Comparison of ENCODE assay signal across 31 mouse cellular contexts in genomic region chr7:108121416-108121815, GRCm38 (mm10). TPM values are rescaled to one million over a fixed set of nuclear protein-coding genes. Genes with fewer than 3 reads are reported as not detected.
DNase-seq lines count a peak whose midpoint lies in the region; TF ChIP-seq lines count a peak whose summit lies in the region.
"Had no signal": no experiment of that assay in that cellular context is flagged by ENCODE, and none has a peak within 500 bp of the region (broad histone marks: within the 10 kb centered on the region; RNA-seq: fewer than 3 reads in every experiment).

No protein-coding gene starts in this region.

- no peak overlapping the region for H3K4me3 ChIP-seq in ES-Bruce4 (ENCODE audit: low read depth, low read length)
- H3K4me3 ChIP-seq in ES-E14 (ENCODE audit: insufficient read depth in 1 of 2, low read depth in 1 of 2, low read length in 2 of 2, poor library complexity in 1 of 2, severe bottlenecking in 1 of 2): no peak overlapping the region
- H3K4me3 ChIP-seq: embryonic facial prominence, embryonic 13.5 days; embryonic facial prominence, embryonic 15.5 days; erythroblast, embryonic 14.5 days; forebrain, embryonic 10.5 days; forebrain, embryonic 12.5 days had no signal

- TF ChIP-seq CTCF in ES-Bruce4 (IDR thresholded peaks at IDR 0.05; ENCODE audit: low read depth, low read length): no peak

- H3K27ac ChIP-seq in ES-Bruce4 (ENCODE audit: insufficient read depth, low read length): peak overlapping the region; percentile 51; the same call in 1 of the 2 replicates
- peak overlapping the region; percentile 78; the same call in 1 of the 2 replicates for H3K27ac ChIP-seq in ES-E14 (ENCODE audit: insufficient read depth, low read depth, low read length, poor library complexity, severe bottlenecking)
- H3K27ac ChIP-seq: embryonic facial prominence, embryonic 13.5 days; embryonic facial prominence, embryonic 15.5 days; forebrain, embryonic 10.5 days; forebrain, embryonic 12.5 days had no signal

- DNase-seq in ES-E14 (ENCODE audit: low read depth, low spot score) (no peak), ZHBTc4 (ENCODE audit: low read depth, low spot score) (peak; percentile 54)
- DNase-seq in yolk sac, embryonic 10.5 days (ENCODE audit: low spot score): no peak
- no peak for DNase-seq in layer of hippocampus, adult 18-20 months (ENCODE audit: low spot score in 2 of 2)
- DNase-seq: adrenal gland, adult 8-10 months; adrenal gland, postnatal 14 days; adrenal gland, postnatal 36 days; B cell, adult 2 months; cerebellum, adult 11-12 months; cerebellum, adult 8-10 months; cerebellum, adult 9-11 months; cerebellum, postnatal 14 days; cerebellum, postnatal 36 days; embryo, embryonic 11 days had no signal

- H3K9ac ChIP-seq in ES-Bruce4 (ENCODE audit: low read depth, poor library complexity, severe bottlenecking) (no peak overlapping the region), ES-E14 (ENCODE audit: insufficient read depth, low read depth, low read length, poor library complexity, severe bottlenecking) (no peak overlapping the region)
- H3K9ac ChIP-seq: embryonic facial prominence, embryonic 13.5 days; embryonic facial prominence, embryonic 15.5 days; forebrain, embryonic 12.5 days had no signal

- H3K9me3 ChIP-seq in ES-Bruce4 (replicated peaks; ENCODE audit: control insufficient read depth, insufficient read depth, low read length, poor library complexity, severe bottlenecking) (no peaks in the 10 kb centered on the region), ES-E14 (ENCODE audit: control insufficient read depth, insufficient read depth, low read depth, low read length) (no peaks in the 10 kb centered on the region)
- H3K9me3 ChIP-seq: embryonic facial prominence, embryonic 13.5 days; embryonic facial prominence, embryonic 15.5 days; forebrain, embryonic 10.5 days; forebrain, embryonic 12.5 days had no signal

- H3K36me3 ChIP-seq in ES-Bruce4 (ENCODE audit: control insufficient read depth, insufficient read depth, low read length, poor library complexity, severe bottlenecking) (no peaks in the 10 kb centered on the region), ES-E14 (ENCODE audit: control insufficient read depth, insufficient read depth, low read length, poor library complexity, severe bottlenecking) (no peaks in the 10 kb centered on the region)
- H3K36me3 ChIP-seq: embryonic facial prominence, embryonic 13.5 days; embryonic facial prominence, embryonic 15.5 days; forebrain, embryonic 10.5 days; forebrain, embryonic 12.5 days had no signal

- in situ Hi-C loops in ES-E14 (cut with MboI; ENCODE audit: low sequenced_read_pairs in 2 of 2, unreplicated experiment in 2 of 2): no loop called here

- H3K27me3 ChIP-seq in ES-Bruce4 (ENCODE audit: control insufficient read depth, insufficient read depth, low read length, poor library complexity, severe bottlenecking): no peaks in the 10 kb centered on the region
- H3K27me3 ChIP-seq: embryonic facial prominence, embryonic 13.5 days; embryonic facial prominence, embryonic 15.5 days; forebrain, embryonic 12.5 days; Patski had no signal

- peaks cover 2% of the 10 kb centered on the region for H3K4me1 ChIP-seq in ES-Bruce4 (ENCODE audit: control insufficient read depth, insufficient read depth, low read length)
- peaks cover 4% of the 10 kb centered on the region in 2 experiments; a peak in 3 of 4 replicates for H3K4me1 ChIP-seq in ES-E14 (ENCODE audit: control insufficient read depth in 2 of 2, insufficient read depth in 2 of 2, low read length in 2 of 2, poor library complexity in 1 of 2)
- H3K4me1 ChIP-seq: embryonic facial prominence, embryonic 13.5 days; embryonic facial prominence, embryonic 15.5 days; forebrain, embryonic 10.5 days; forebrain, embryonic 12.5 days had no signal

- TF ChIP-seq EP300 in ES-Bruce4 (IDR thresholded peaks at IDR 0.05; ENCODE audit: insufficient read depth, low read depth, low read length): no peak

- TF ChIP-seq POLR2A in ES-Bruce4 (IDR thresholded peaks at IDR 0.05; ENCODE audit: insufficient read depth, low read length): no peak

TF ChIP-seq in ES-E14, 5 proteins besides CTCF, POLR2A, EP300 and RAD21:
- TF ChIP-seq HCFC1 (IDR thresholded peaks at IDR 0.05; ENCODE audit: borderline replicate concordance, insufficient read depth, low read length) (no peak), ZC3H11A (IDR thresholded peaks at IDR 0.05; ENCODE audit: borderline replicate concordance, low read depth, low read length) (no peak), CHD2 (IDR thresholded peaks at IDR 0.05; ENCODE audit: low read depth, low read length) (no peak), MAFK (IDR thresholded peaks at IDR 0.05; ENCODE audit: insufficient read depth, low read depth, low read length) (no peak), ZNF384 (IDR thresholded peaks at IDR 0.05; ENCODE audit: low read depth, low read length) (no peak)
TF ChIP-seq in ES-E14: peak in this region for 0.

RNA-seq across cellular contexts. Expression of gene Olfr484, which starts 5.8 kb away (rescaled TPM):
- not detected in 2 replicates for polyA plus RNA-seq in ES-Bruce4 (2011; ENCODE audit: insufficient read depth, insufficient read length, low read depth, missing spikeins)
- total RNA-seq in ES-E14 (2012; rRNA removed): not detected in 2 replicates
- total RNA-seq in layer of hippocampus, adult 18-20 months (2021): not detected
- total RNA-seq: adrenal gland, adult 18-20 months; adrenal gland, adult 8-10 months; adrenal gland, postnatal 14 days; adrenal gland, postnatal 36 days; CH12.LX; common myeloid progenitor, adult 5-6 weeks; MEL had no signal
- polyA plus RNA-seq: activated CD4-positive, CD25-positive, alpha-beta regulatory T cell, adult 4 months; CD4-positive, CD25-positive, alpha-beta regulatory T cell, adult 4 months; embryonic facial prominence, embryonic 11.5 days; embryonic facial prominence, embryonic 13.5 days; erythroblast, embryonic 14.5 days; forebrain, embryonic 10.5 days; forebrain, embryonic 12.5 days; forebrain, embryonic 14.5 days; forebrain, embryonic 16.5 days; frontal cortex, adult 2 months; Patski had no signal

RNA-seq across cellular contexts. Expression of gene Olfr483, which starts 20.8 kb away (rescaled TPM):
- polyA plus RNA-seq in ES-Bruce4 (2011; ENCODE audit: insufficient read depth, insufficient read length, low read depth, missing spikeins): not detected in 2 replicates
- not detected in 2 replicates for total RNA-seq in ES-E14 (2012; rRNA removed)
- not detected for total RNA-seq in layer of hippocampus, adult 18-20 months (2021)
- total RNA-seq: adrenal gland, adult 18-20 months; adrenal gland, adult 8-10 months; adrenal gland, postnatal 14 days; adrenal gland, postnatal 36 days; CH12.LX; common myeloid progenitor, adult 5-6 weeks; MEL had no signal
- polyA plus RNA-seq: CD4-positive, CD25-positive, alpha-beta regulatory T cell, adult 4 months; embryonic facial prominence, embryonic 13.5 days; erythroblast, embryonic 14.5 days; forebrain, embryonic 10.5 days; forebrain, embryonic 12.5 days; forebrain, embryonic 14.5 days; forebrain, embryonic 16.5 days; frontal cortex, adult 2 months; Patski had no signal

RNA-seq across cellular contexts. Expression of gene Olfr482, which starts 24.0 kb away (rescaled TPM):
- polyA plus RNA-seq in ES-Bruce4 (2011; ENCODE audit: insufficient read depth, insufficient read length, low read depth, missing spikeins): not detected in 2 replicates
- total RNA-seq in ES-E14 (2012; rRNA removed): not detected in 2 replicates
- total RNA-seq in layer of hippocampus, adult 18-20 months (2021): 1 to 10 TPM; 2.1 TPM
- total RNA-seq: MEL had no signal
- polyA plus RNA-seq: activated CD4-positive, CD25-positive, alpha-beta regulatory T cell, adult 4 months; CD4-positive, CD25-positive, alpha-beta regulatory T cell, adult 4 months; embryonic facial prominence, embryonic 11.5 days; embryonic facial prominence, embryonic 13.5 days; embryonic facial prominence, embryonic 15.5 days; erythroblast, embryonic 14.5 days; forebrain, embryonic 10.5 days; forebrain, embryonic 16.5 days had no signal

RNA-seq across cellular contexts. Expression of gene Olfr485, which starts 38.3 kb away (rescaled TPM):
- not detected in 2 replicates for polyA plus RNA-seq in ES-Bruce4 (2011; ENCODE audit: insufficient read depth, insufficient read length, low read depth, missing spikeins)
- total RNA-seq in ES-E14 (2012; rRNA removed): not detected in 2 replicates
- not detected for total RNA-seq in layer of hippocampus, adult 18-20 months (2021)
- total RNA-seq: adrenal gland, adult 18-20 months; adrenal gland, adult 8-10 months; adrenal gland, postnatal 14 days; adrenal gland, postnatal 36 days; CH12.LX; common myeloid progenitor, adult 5-6 weeks; MEL had no signal
- polyA plus RNA-seq: activated CD4-positive, CD25-positive, alpha-beta regulatory T cell, adult 4 months; CD4-positive, CD25-positive, alpha-beta regulatory T cell, adult 4 months; embryonic facial prominence, embryonic 11.5 days; embryonic facial prominence, embryonic 13.5 days; erythroblast, embryonic 14.5 days; forebrain, embryonic 10.5 days; forebrain, embryonic 12.5 days; forebrain, embryonic 14.5 days; forebrain, embryonic 16.5 days; frontal cortex, adult 2 months; Patski had no signal

RNA-seq across cellular contexts. Expression of gene Olfr481, which starts 41.8 kb away (rescaled TPM):
- 0.12 TPM in 1 of 2 replicates, not detected in the other for polyA plus RNA-seq in ES-Bruce4 (2011; ENCODE audit: insufficient read depth, insufficient read length, low read depth, missing spikeins)
- not detected in 2 replicates for total RNA-seq in ES-E14 (2012; rRNA removed)
- not detected for total RNA-seq in layer of hippocampus, adult 18-20 months (2021)
- total RNA-seq: adrenal gland, adult 18-20 months; adrenal gland, adult 8-10 months; adrenal gland, postnatal 14 days; adrenal gland, postnatal 36 days; CH12.LX; common myeloid progenitor, adult 5-6 weeks; MEL had no signal
- polyA plus RNA-seq: embryonic facial prominence, embryonic 11.5 days; embryonic facial prominence, embryonic 13.5 days; erythroblast, embryonic 14.5 days; forebrain, embryonic 10.5 days; forebrain, embryonic 12.5 days; forebrain, embryonic 14.5 days; forebrain, embryonic 16.5 days; frontal cortex, adult 2 months; Patski had no signal
